ENCODE assay signal across 32 mouse cellular contexts in genomic region chr4:52118439-52119072, GRCm38 (mm10).
A peak's percentile ranks its signal among the peaks of the same experiment; 100 is the strongest.
DNase-seq lines count a peak whose midpoint lies in the region; ATAC-seq and TF ChIP-seq lines count a peak whose summit lies in the region.
"Had no signal": no experiment of that assay in that cellular context is flagged by ENCODE, and none has a peak within 500 bp of the region (broad histone marks: within the 10 kb centered on the region; RNA-seq: fewer than 3 reads in every experiment).

No protein-coding gene starts in this region.

- DNase-seq in forebrain, embryonic 10.5 days (ENCODE audit: extremely low spot score, low spot score), result no peak
- peak; percentile 33 for DNase-seq in kidney, postnatal 0 days (ENCODE audit: low spot score)
- no peak for DNase-seq in lung, postnatal 4 days
- DNase-seq in brain, embryonic 14.5 days (ENCODE audit: low read depth), result peak; percentile 85
- DNase-seq in thymus, adult 2 months, result no peak
- DNase-seq: adrenal gland, postnatal 10 days; cerebellum, adult 11 months; cerebellum, adult 9-10 months; cerebellum, postnatal 36 days; gastrocnemius, postnatal 25 days; heart, adult 11 months; kidney, adult 11 months; kidney, postnatal 36 days; left cerebral cortex, postnatal 4 days; liver, postnatal 0 days; lung, postnatal 10 days; right cerebral cortex, postnatal 25 days; thymus, postnatal 14 days had no signal

- peaks cover 5% of the 10 kb centered on the region; the same call in 1 of the 2 replicates for H3K4me1 ChIP-seq in forebrain, embryonic 13.5 days
- no peaks in the 10 kb centered on the region for H3K4me1 ChIP-seq in forebrain, embryonic 10.5 days
- H3K4me1 ChIP-seq in kidney, postnatal 0 days (replicated peaks; ENCODE audit: insufficient read depth, low read length), result no peaks in the 10 kb centered on the region
- no peaks in the 10 kb centered on the region for H3K4me1 ChIP-seq in kidney, embryonic 14.5 days (ENCODE audit: control insufficient read depth, insufficient read depth, low read length)
- no peaks in the 10 kb centered on the region for H3K4me1 ChIP-seq in lung, embryonic 16.5 days (replicated peaks; ENCODE audit: control insufficient read depth, insufficient read depth, low read length)
- H3K4me1 ChIP-seq in thymus, adult 2 months (replicated peaks; ENCODE audit: control insufficient read depth, insufficient read depth, low read length), result no peaks in the 10 kb centered on the region
- H3K4me1 ChIP-seq: embryonic facial prominence, embryonic 12.5 days; heart, embryonic 10.5 days; heart, embryonic 15.5 days; hindbrain, embryonic 12.5 days; kidney, embryonic 15.5 days; liver, embryonic 12.5 days; midbrain, embryonic 10.5 days; stomach, embryonic 15.5 days had no signal

- no peaks in the 10 kb centered on the region for H3K27me3 ChIP-seq in forebrain, embryonic 13.5 days
- H3K27me3 ChIP-seq in forebrain, embryonic 10.5 days (ENCODE audit: poor library complexity, severe bottlenecking), result no peaks in the 10 kb centered on the region
- no peaks in the 10 kb centered on the region for H3K27me3 ChIP-seq in kidney, postnatal 0 days (ENCODE audit: insufficient read depth, low read length)
- no peaks in the 10 kb centered on the region for H3K27me3 ChIP-seq in kidney, embryonic 14.5 days (ENCODE audit: control insufficient read depth, insufficient read depth, low read length)
- no peaks in the 10 kb centered on the region for H3K27me3 ChIP-seq in lung, embryonic 16.5 days (ENCODE audit: control insufficient read depth, insufficient read depth, low read depth, low read length)
- no peaks in the 10 kb centered on the region for H3K27me3 ChIP-seq in thymus, adult 2 months (ENCODE audit: control insufficient read depth, insufficient read depth, low read length)
- H3K27me3 ChIP-seq: embryonic facial prominence, embryonic 12.5 days; heart, embryonic 15.5 days; hindbrain, embryonic 12.5 days; kidney, embryonic 15.5 days; liver, embryonic 12.5 days; Patski; stomach, embryonic 15.5 days had no signal

- WGBS in forebrain, embryonic 13.5 days, result 40% methylated on average over 3 of the region's 3 CpGs
- WGBS in forebrain, embryonic 10.5 days, result 86% methylated on average over 3 of the region's 3 CpGs
- 55% methylated on average over 3 of the region's 3 CpGs for WGBS in kidney, postnatal 0 days
- WGBS in kidney, embryonic 14.5 days, result 61% methylated on average over 3 of the region's 3 CpGs
- 41% methylated on average over 3 of the region's 3 CpGs for WGBS in lung, embryonic 16.5 days
- 86% methylated on average over 3 of the region's 3 CpGs for WGBS in thymus, adult 2 months

- peak; percentile 88 for ATAC-seq in forebrain, embryonic 13.5 days
- ATAC-seq in kidney, postnatal 0 days (replicated peaks; ENCODE audit: low FRiP score, low read depth), result no peak
- no peak for ATAC-seq in kidney, embryonic 14.5 days (ENCODE audit: low FRiP score, low TSS enrichment)
- ATAC-seq in lung, embryonic 16.5 days (ENCODE audit: low read depth), result 0 out of 2 replicates have a peak, but pooled peaks have one; percentile 15
- ATAC-seq: inflammation-experienced regulatory T-cells, adult 6 months; liver, embryonic 12.5 days; liver, postnatal 0 days; Patski had no signal

- H3K27ac ChIP-seq in forebrain, embryonic 13.5 days, result no peak overlapping the region
- H3K27ac ChIP-seq in forebrain, embryonic 10.5 days, result no peak overlapping the region
- no peak overlapping the region for H3K27ac ChIP-seq in kidney, postnatal 0 days
- no peak overlapping the region for H3K27ac ChIP-seq in kidney, embryonic 14.5 days (ENCODE audit: low read depth, low read length)
- H3K27ac ChIP-seq in lung, embryonic 16.5 days (ENCODE audit: low read length), result no peak overlapping the region
- H3K27ac ChIP-seq in thymus, adult 2 months (ENCODE audit: control insufficient read depth, insufficient read depth, low read length), result no peak overlapping the region
- H3K27ac ChIP-seq: embryonic facial prominence, embryonic 12.5 days; heart, embryonic 10.5 days; heart, embryonic 15.5 days; hindbrain, embryonic 12.5 days; kidney, embryonic 15.5 days; liver, embryonic 12.5 days; midbrain, embryonic 10.5 days; stomach, embryonic 15.5 days had no signal

- H3K9me3 ChIP-seq in forebrain, embryonic 13.5 days (replicated peaks), result no peaks in the 10 kb centered on the region
- no peaks in the 10 kb centered on the region for H3K9me3 ChIP-seq in forebrain, embryonic 10.5 days
- H3K9me3 ChIP-seq in kidney, postnatal 0 days (replicated peaks; ENCODE audit: low read length), result no peaks in the 10 kb centered on the region
- H3K9me3 ChIP-seq in kidney, embryonic 14.5 days (ENCODE audit: control insufficient read depth, low read length), result no peaks in the 10 kb centered on the region
- H3K9me3 ChIP-seq in lung, embryonic 16.5 days (ENCODE audit: control insufficient read depth, low read length), result no peaks in the 10 kb centered on the region
- H3K9me3 ChIP-seq: embryonic facial prominence, embryonic 12.5 days; G1E; heart, embryonic 10.5 days; heart, embryonic 15.5 days; hindbrain, embryonic 12.5 days; kidney, embryonic 15.5 days; liver, embryonic 12.5 days; midbrain, embryonic 10.5 days; stomach, embryonic 15.5 days had no signal

- no peak for TF ChIP-seq POLR2A in brain, embryonic 14.5 days (IDR thresholded peaks at IDR 0.05; ENCODE audit: borderline replicate concordance, extremely low read depth, insufficient read depth, insufficient read length, poor library complexity, severe bottlenecking)
- TF ChIP-seq POLR2A in thymus, adult 2 months (IDR thresholded peaks at IDR 0.05; ENCODE audit: control insufficient read depth, extremely low read depth, insufficient read depth, low read length, poor library complexity), result no peak

- H3K9ac ChIP-seq in forebrain, embryonic 13.5 days, result no peak overlapping the region
- H3K9ac ChIP-seq in kidney, postnatal 0 days (ENCODE audit: low read depth, low read length), result no peak overlapping the region
- H3K9ac ChIP-seq in kidney, embryonic 14.5 days (ENCODE audit: low read depth, low read length), result no peak overlapping the region
- H3K9ac ChIP-seq in lung, embryonic 16.5 days (ENCODE audit: low read length), result no peak overlapping the region
- H3K9ac ChIP-seq: embryonic facial prominence, embryonic 12.5 days; heart, embryonic 15.5 days; hindbrain, embryonic 12.5 days; kidney, embryonic 15.5 days; liver, embryonic 12.5 days; liver, postnatal 0 days; stomach, embryonic 15.5 days had no signal

- no peak overlapping the region for H3K4me2 ChIP-seq in forebrain, embryonic 13.5 days
- no peak overlapping the region for H3K4me2 ChIP-seq in kidney, postnatal 0 days (ENCODE audit: low read length)
- H3K4me2 ChIP-seq in kidney, embryonic 14.5 days (replicated peaks; ENCODE audit: low read depth, low read length), result no peak overlapping the region
- H3K4me2 ChIP-seq in lung, embryonic 16.5 days (ENCODE audit: low read depth, low read length), result no peak overlapping the region
- H3K4me2 ChIP-seq: embryonic facial prominence, embryonic 12.5 days; heart, embryonic 15.5 days; hindbrain, embryonic 12.5 days; kidney, embryonic 15.5 days; liver, embryonic 12.5 days; stomach, embryonic 15.5 days had no signal

- no peaks in the 10 kb centered on the region for H3K36me3 ChIP-seq in forebrain, embryonic 13.5 days (ENCODE audit: poor library complexity, severe bottlenecking)
- H3K36me3 ChIP-seq in forebrain, embryonic 10.5 days (replicated peaks), result no peaks in the 10 kb centered on the region
- no peaks in the 10 kb centered on the region for H3K36me3 ChIP-seq in kidney, postnatal 0 days (ENCODE audit: insufficient read depth, low read length)
- no peaks in the 10 kb centered on the region for H3K36me3 ChIP-seq in kidney, embryonic 14.5 days (ENCODE audit: control insufficient read depth, insufficient read depth, low read length)
- H3K36me3 ChIP-seq in lung, embryonic 16.5 days (ENCODE audit: control insufficient read depth, insufficient read depth, low read length), result no peaks in the 10 kb centered on the region
- H3K36me3 ChIP-seq in thymus, adult 2 months (ENCODE audit: control insufficient read depth, insufficient read depth, low read length), result no peaks in the 10 kb centered on the region
- H3K36me3 ChIP-seq: embryonic facial prominence, embryonic 12.5 days; G1E; heart, embryonic 10.5 days; heart, embryonic 15.5 days; hindbrain, embryonic 12.5 days; kidney, embryonic 15.5 days; liver, embryonic 12.5 days; midbrain, embryonic 10.5 days; stomach, embryonic 15.5 days had no signal

- H3K4me3 ChIP-seq in forebrain, embryonic 13.5 days, result no peak overlapping the region
- H3K4me3 ChIP-seq in forebrain, embryonic 10.5 days, result no peak overlapping the region
- no peak overlapping the region for H3K4me3 ChIP-seq in kidney, postnatal 0 days (replicated peaks; ENCODE audit: low read depth, low read length)
- H3K4me3 ChIP-seq in kidney, embryonic 14.5 days (ENCODE audit: low read length), result no peak overlapping the region
- H3K4me3 ChIP-seq in lung, embryonic 16.5 days (ENCODE audit: low read length), result no peak overlapping the region
- no peak overlapping the region for H3K4me3 ChIP-seq in thymus, adult 2 months (ENCODE audit: control insufficient read depth, insufficient read depth, low read length)
- H3K4me3 ChIP-seq: embryonic facial prominence, embryonic 12.5 days; heart, embryonic 10.5 days; heart, embryonic 15.5 days; hindbrain, embryonic 12.5 days; kidney, embryonic 15.5 days; liver, embryonic 12.5 days; midbrain, embryonic 10.5 days; stomach, embryonic 15.5 days had no signal

- TF ChIP-seq CTCF in kidney, postnatal 0 days (IDR thresholded peaks at IDR 0.05; ENCODE audit: low read depth), result no peak
- TF ChIP-seq CTCF in brain, embryonic 14.5 days (IDR thresholded peaks at IDR 0.05; ENCODE audit: borderline replicate concordance, extremely low read depth, insufficient read depth, insufficient read length), result no peak
- TF ChIP-seq CTCF in thymus, adult 2 months (IDR thresholded peaks at IDR 0.05; ENCODE audit: borderline replicate concordance, control insufficient read depth, extremely low read depth, insufficient read depth, low read length, poor library complexity), result no peak

Comparison
In these comparisons a context has a peak if more than half of its experiments do, and no peak if none do; other contexts are left out.
1. ATAC-seq: peak in forebrain, embryonic 13.5 days (single experiment) and lung, embryonic 16.5 days (single experiment); none in kidney, postnatal 0 days (single experiment) and kidney, embryonic 14.5 days (single experiment).
2. DNase-seq: peak in kidney, postnatal 0 days (single experiment) and brain, embryonic 14.5 days (single experiment); none in forebrain, embryonic 10.5 days (single experiment), lung, postnatal 4 days (0 of 2) and thymus, adult 2 months (single experiment).